Mouse (Mus musculus) liver, embryonic 16.5 days (tissue): Measurements from ENCODE around the gene Fbxl7. TPM values are rescaled to one million over a fixed set of nuclear protein-coding genes. Genes with fewer than 3 reads are reported as not detected.

ENCODE experiments used
- ATAC-seq: fragments of 200-750 bp; cut with Nextera tagmentation; 2 replicates; pipeline ENCODE4 v1.8.0; 2017; ENCODE audit warnings: low read depth, mild to moderate bottlenecking, moderate number of reproducible peaks, moderate library complexity
- H3K27ac ChIP-seq: fragments of 300-500 bp; sonication (generic); 2 replicates; pipeline ENCODE4 v1.5.1; 2014; ENCODE audit warnings: mild to moderate bottlenecking, low read length
- H3K27me3 ChIP-seq: fragments of 300-500 bp; sonication (generic); 2 replicates; pipeline ENCODE4 v1.6.1; 2014; ENCODE audit warnings: low read depth, low read length, mixed read lengths; ENCODE audit not compliant: control insufficient read depth, insufficient read depth
- H3K36me3 ChIP-seq: fragments of 300-500 bp; sonication (generic); 2 replicates; pipeline ENCODE4 v1.6.1; 2014; ENCODE audit warnings: mild to moderate bottlenecking; ENCODE audit not compliant: control insufficient read depth, insufficient read depth
- H3K4me1 ChIP-seq: fragments of 300-500 bp; sonication (generic); 2 replicates; pipeline ENCODE4 v1.6.1; 2014; ENCODE audit warnings: low read depth, low read length, mixed read lengths; ENCODE audit not compliant: control insufficient read depth
- H3K4me2 ChIP-seq: fragments of 300-500 bp; sonication (generic); 2 replicates; pipeline ENCODE4 v1.6.1; 2014; ENCODE audit warnings: low read depth, low read length, mixed read lengths
- H3K4me3 ChIP-seq: fragments of 300-500 bp; sonication (generic); 2 replicates; pipeline ENCODE4 v1.5.1; 2014; ENCODE audit warnings: low read depth, mild to moderate bottlenecking, low read length
- H3K9ac ChIP-seq: fragments of 300-500 bp; sonication (generic); 2 replicates; pipeline ENCODE4 v1.6.1; 2014; ENCODE audit warnings: low read depth, low read length
- H3K9me3 ChIP-seq: fragments of 300-500 bp; sonication (generic); replicated peaks from 2 replicates; pipeline ENCODE4 v1.6.1; 2016; ENCODE audit warnings: low read length; ENCODE audit not compliant: control insufficient read depth
- WGBS: fragments of 180-500 bp; shearing (Covaris S2); extraction: QIAGEN DNeasy Blood & Tissue Kit; methylation state at CpG from one replicate; pipeline ENCODE4 v1.1.7; 2014; ENCODE audit not compliant: insufficient replicate concordance; 5-methylcytosine and 5-hydroxymethylcytosine counted together
- polyA plus RNA-seq: library from polyadenylated mRNA; unstranded; fragments of >200 nt; fragmentation: Nextera tagmentation; extraction: Ambion mirVana; gene quantifications from 2 replicates; pipeline ENCODE4 v1.2.1, GENCODE M21; 2015

Gene Fbxl7
- polyA plus RNA-seq = 0.76 and 1.0 TPM in 2 replicates

DNA sequence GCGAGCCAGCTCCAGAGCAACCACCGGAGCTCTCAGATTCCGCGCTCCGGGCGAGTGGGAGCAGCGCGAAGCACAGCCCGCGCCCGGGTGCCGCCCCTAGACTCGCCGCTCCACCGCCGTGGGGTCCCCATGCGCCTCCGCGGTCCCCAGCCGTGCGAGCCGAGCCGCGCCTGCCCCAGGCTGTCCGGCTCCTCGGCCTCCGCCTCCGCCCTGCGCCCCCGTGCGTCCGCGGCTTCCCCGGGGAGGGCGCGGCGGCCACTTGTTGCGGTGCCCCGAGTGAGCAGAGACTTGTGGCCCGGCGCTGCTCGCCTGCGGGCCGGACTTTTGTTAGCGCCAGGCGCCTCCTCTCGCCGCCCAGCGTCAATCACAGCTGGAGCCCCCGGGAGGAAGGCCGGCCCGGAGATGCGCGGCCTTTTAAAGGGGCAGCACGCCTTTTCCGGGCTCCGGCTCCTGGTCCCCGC is at the start of gene Fbxl7:
Gene Fbxl7, minus strand, starts transcription at position 330 of the 461 bp plus-strand sequence.
- Histone ChIP-seq H3K9me3 (no peaks in the 10 kb centered on the region), H3K4me2 (peak within 1 kb of the TSS; percentile 59), H3K4me3 (peak within 1 kb of the TSS; percentile 54), H3K36me3 (no peaks in the 10 kb centered on the region), H3K27ac (no peak within 1 kb of the TSS), H3K9ac (peak within 1 kb of the TSS; percentile 24; the same call in 1 of the 2 replicates), H3K27me3 (peaks cover 20% of the 10 kb centered on the region), H3K4me1 (no peaks in the 10 kb centered on the region)
- under 1% methylated on average over 40 of the region's 58 CpGs for WGBS
- peak; percentile 61 for ATAC-seq

- Histone ChIP-seq H3K4me1 (no peaks in the 10 kb centered on the region), H3K4me3 (no peak overlapping the region), H3K27ac (no peak overlapping the region), H3K4me2 (no peak overlapping the region), H3K9me3 (no peaks in the 10 kb centered on the region), H3K27me3 (no peaks in the 10 kb centered on the region), H3K36me3 (no peaks in the 10 kb centered on the region), H3K9ac (no peak overlapping the region)
- ATAC-seq = no peak
- 59% methylated on average over 2 of the region's 2 CpGs for WGBS
These were observed 26.6 kb upstream of the Fbxl7 start for GRCm38 (mm10) chr15:26922026-26922425.

- Histone ChIP-seq H3K4me3 (no peak overlapping the region), H3K27ac (no peak overlapping the region), H3K27me3 (no peaks in the 10 kb centered on the region), H3K9ac (no peak overlapping the region), H3K9me3 (no peaks in the 10 kb centered on the region), H3K4me2 (no peak overlapping the region), H3K4me1 (no peaks in the 10 kb centered on the region), H3K36me3 (no peaks in the 10 kb centered on the region)
- ATAC-seq = no peak
These were observed 18.0 kb upstream of the Fbxl7 start for GRCm38 (mm10) chr15:26913427-26913826.

DNA sequence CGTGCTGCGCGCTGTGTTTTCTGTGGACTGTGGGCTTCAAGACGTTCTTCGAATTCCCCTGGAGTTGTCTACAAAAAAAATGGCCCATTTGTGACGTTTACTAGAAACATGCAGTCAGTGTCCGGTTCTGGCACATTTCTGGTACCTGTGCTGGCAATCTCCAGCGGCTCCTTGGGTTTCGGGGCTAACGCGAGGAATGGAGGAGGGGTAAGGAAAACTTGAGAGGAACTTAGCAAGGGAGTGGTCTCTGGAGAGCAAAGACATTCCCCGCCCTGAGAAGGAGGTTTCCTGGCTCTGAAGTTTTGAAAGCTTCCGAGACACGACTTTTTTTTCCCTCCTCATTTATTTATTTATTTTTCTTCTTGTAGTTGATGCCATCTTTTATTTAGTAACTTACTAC is 381 bp upstream of the Fbxl7 start:
- peak overlapping the region; percentile 59 for H3K4me2 ChIP-seq
- H3K27me3 ChIP-seq = peaks cover 20% of the 10 kb centered on the region
- no peak overlapping the region for H3K27ac ChIP-seq
- no peak overlapping the region for H3K9ac ChIP-seq
- H3K36me3 ChIP-seq = no peaks in the 10 kb centered on the region
- H3K9me3 ChIP-seq = no peaks in the 10 kb centered on the region
- no peaks in the 10 kb centered on the region for H3K4me1 ChIP-seq
- ATAC-seq = no peak
- under 1% methylated on average over 14 of the region's 14 CpGs for WGBS
- H3K4me3 ChIP-seq = peak overlapping the region; percentile 54

DNA sequence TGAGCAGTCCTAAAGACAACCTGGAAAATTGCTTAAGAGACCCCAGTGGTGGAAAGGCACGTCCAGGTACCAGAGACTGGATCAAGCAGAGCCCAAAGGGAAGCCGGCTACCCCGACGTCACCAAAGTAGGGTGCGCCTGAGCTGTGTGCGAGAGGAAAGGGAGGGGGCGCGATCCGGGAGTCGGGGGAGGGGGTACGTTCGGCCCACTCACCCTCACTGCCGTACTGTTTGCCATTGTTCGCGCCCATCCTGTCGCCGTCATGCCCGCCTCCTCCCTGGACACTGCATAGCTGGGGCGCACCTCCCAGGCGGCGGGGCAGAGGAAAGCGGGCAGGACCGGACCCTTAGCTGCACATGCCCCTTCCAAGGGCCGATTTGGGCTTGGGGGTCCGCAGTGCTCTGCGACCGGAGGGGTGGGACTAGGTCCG is 565 bp downstream of the Fbxl7 start:
- Histone ChIP-seq H3K4me3 (peak overlapping the region; percentile 54), H3K9ac (peak overlapping the region; percentile 24; the same call in 1 of the 2 replicates), H3K4me2 (peak overlapping the region; percentile 59), H3K27ac (no peak overlapping the region), H3K4me1 (no peaks in the 10 kb centered on the region), H3K36me3 (no peaks in the 10 kb centered on the region), H3K9me3 (no peaks in the 10 kb centered on the region), H3K27me3 (peaks cover 20% of the 10 kb centered on the region)
- peak; percentile 37; the same call in 1 of the 2 replicates for ATAC-seq
- WGBS = 2% methylated on average over 28 of the region's 28 CpGs

- H3K36me3 ChIP-seq = no peaks in the 10 kb centered on the region
- H3K4me1 ChIP-seq = no peaks in the 10 kb centered on the region
- WGBS = 13% methylated on average over 12 of the region's 12 CpGs
- no peaks in the 10 kb centered on the region for H3K9me3 ChIP-seq
- 0 out of 2 replicates have a peak overlapping the region, but pooled peaks have one; percentile 59 for H3K4me2 ChIP-seq
- peaks cover 20% of the 10 kb centered on the region for H3K27me3 ChIP-seq
- H3K9ac ChIP-seq = no peak overlapping the region
- no peak overlapping the region for H3K27ac ChIP-seq
- no peak for ATAC-seq
- H3K4me3 ChIP-seq = peak overlapping the region; percentile 54
These were observed 1.2 kb downstream of the Fbxl7 start for GRCm38 (mm10) chr15:26894031-26894655.

DNA sequence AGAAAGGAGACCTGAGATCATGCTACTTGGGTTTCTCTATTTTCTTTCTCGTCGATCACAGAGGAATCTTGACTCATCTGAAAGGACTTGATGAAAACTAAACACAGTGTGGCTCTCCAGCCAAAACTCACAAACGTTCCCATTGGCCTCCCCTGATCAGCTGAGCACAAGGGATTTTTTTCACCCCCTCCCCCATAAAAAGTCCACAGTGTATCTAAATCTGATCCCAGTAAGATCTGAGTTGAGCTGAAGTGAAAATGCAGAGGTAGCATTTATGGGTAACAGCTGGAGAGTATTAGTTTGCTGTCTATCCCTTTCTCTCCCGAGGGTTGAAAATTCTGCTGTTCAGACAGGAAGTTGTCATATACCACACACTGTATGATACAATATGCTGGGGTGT is 2.2 kb downstream of the Fbxl7 start:
- Histone ChIP-seq H3K27me3 (peaks cover 20% of the 10 kb centered on the region), H3K9me3 (no peaks in the 10 kb centered on the region), H3K4me2 (no peak overlapping the region), H3K36me3 (no peaks in the 10 kb centered on the region), H3K27ac (no peak overlapping the region), H3K9ac (no peak overlapping the region), H3K4me3 (no peak overlapping the region), H3K4me1 (no peaks in the 10 kb centered on the region)
- 29% methylated on average over 4 of the region's 4 CpGs for WGBS
- ATAC-seq = no peak

- H3K9ac ChIP-seq = no peak overlapping the region
- H3K4me3 ChIP-seq = no peak overlapping the region
- H3K27ac ChIP-seq = no peak overlapping the region
- H3K4me1 ChIP-seq = no peaks in the 10 kb centered on the region
- H3K9me3 ChIP-seq = no peaks in the 10 kb centered on the region
- WGBS = 59% methylated on average over 5 of the region's 5 CpGs
- H3K4me2 ChIP-seq = no peak overlapping the region
- peaks cover 11% of the 10 kb centered on the region for H3K27me3 ChIP-seq
- H3K36me3 ChIP-seq = no peaks in the 10 kb centered on the region
- ATAC-seq = no peak
These were observed 5.4 kb downstream of the Fbxl7 start for GRCm38 (mm10) chr15:26889971-26890370.

DNA sequence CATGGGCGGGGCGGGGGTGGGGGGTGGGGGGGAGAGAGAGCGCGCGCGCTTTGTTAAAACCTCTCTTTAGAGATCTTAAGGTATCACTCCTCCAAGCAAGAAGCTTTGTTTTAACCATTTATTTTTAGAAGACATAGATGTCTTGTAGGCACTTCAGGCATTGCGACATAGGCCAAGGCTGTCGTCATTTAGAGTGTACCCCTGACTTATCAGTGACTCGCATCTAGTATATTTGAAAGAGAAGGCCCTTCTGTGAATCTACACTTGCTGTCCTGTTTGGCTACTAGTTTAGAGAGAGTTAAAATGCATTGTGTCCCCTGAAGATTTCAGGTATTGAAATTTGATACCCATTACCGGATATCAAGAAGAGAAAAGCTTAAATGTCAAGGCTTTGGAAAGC is 7.2 kb downstream of the Fbxl7 start:
- Histone ChIP-seq H3K9ac (no peak overlapping the region), H3K27ac (no peak overlapping the region), H3K4me3 (no peak overlapping the region), H3K9me3 (no peaks in the 10 kb centered on the region), H3K27me3 (no peaks in the 10 kb centered on the region), H3K36me3 (no peaks in the 10 kb centered on the region), H3K4me1 (no peaks in the 10 kb centered on the region), H3K4me2 (no peak overlapping the region)
- WGBS = 58% methylated on average over 10 of the region's 10 CpGs
- ATAC-seq = no peak
